Comparison of ENCODE assay signal across 17 mouse cellular contexts in genomic region chr13:29537906-29538305, GRCm38 (mm10).
DNase-seq lines count a peak whose midpoint lies in the region; ATAC-seq and TF ChIP-seq lines count a peak whose summit lies in the region.
"Had no signal": no experiment of that assay in that cellular context is flagged by ENCODE, and none has a peak within 500 bp of the region (broad histone marks: within the 10 kb centered on the region; RNA-seq: fewer than 3 reads in every experiment).

No protein-coding gene starts in this region.

- H3K79me2 ChIP-seq in liver, adult 2 months (ENCODE audit: control insufficient read depth, insufficient read depth, low read length), result no peaks in the 10 kb centered on the region

- no peak for ATAC-seq in liver, embryonic 11.5 days (replicated peaks; ENCODE audit: low FRiP score)
- ATAC-seq in hindbrain, postnatal 0 days, result 0 out of 2 replicates have a peak, but pooled peaks have one; percentile 27
- ATAC-seq: CD4-positive, CD25-positive, alpha-beta regulatory T cell, adult 4 months; intestine, postnatal 0 days had no signal

- H3K4me1 ChIP-seq in liver, adult 2 months (ENCODE audit: control insufficient read depth, insufficient read depth, low read length), result no peaks in the 10 kb centered on the region; the same call in 1 of the 2 replicates
- no peaks in the 10 kb centered on the region for H3K4me1 ChIP-seq in liver, embryonic 11.5 days (replicated peaks; ENCODE audit: control insufficient read depth, insufficient read depth, low read length)
- peaks cover 6% of the 10 kb centered on the region; the same call in 1 of the 2 replicates for H3K4me1 ChIP-seq in hindbrain, postnatal 0 days (ENCODE audit: insufficient read depth, low read length)
- H3K4me1 ChIP-seq in thymus, adult 2 months (replicated peaks; ENCODE audit: control insufficient read depth, insufficient read depth, low read length), result no peaks in the 10 kb centered on the region
- H3K4me1 ChIP-seq: liver, embryonic 13.5 days had no signal

- no peak for TF ChIP-seq POLR2A in liver, adult 2 months (IDR thresholded peaks at IDR 0.05; ENCODE audit: extremely low read depth, insufficient read depth, low read length)
- no peak for TF ChIP-seq POLR2A in brain, embryonic 14.5 days (IDR thresholded peaks at IDR 0.05; ENCODE audit: borderline replicate concordance, extremely low read depth, insufficient read depth, insufficient read length, poor library complexity, severe bottlenecking)
- TF ChIP-seq POLR2A in thymus, adult 2 months (IDR thresholded peaks at IDR 0.05; ENCODE audit: control insufficient read depth, extremely low read depth, insufficient read depth, low read length, poor library complexity), result no peak

- no peak overlapping the region for H3K4me3 ChIP-seq in liver, adult 2 months (ENCODE audit: insufficient read depth, low read depth, low read length)
- no peak overlapping the region for H3K4me3 ChIP-seq in liver, embryonic 11.5 days (ENCODE audit: low read depth, low read length)
- no peak overlapping the region for H3K4me3 ChIP-seq in hindbrain, postnatal 0 days (ENCODE audit: low read length)
- H3K4me3 ChIP-seq in thymus, adult 2 months (ENCODE audit: control insufficient read depth, insufficient read depth, low read length), result no peak overlapping the region
- H3K4me3 ChIP-seq: embryonic facial prominence, embryonic 13.5 days; liver, embryonic 13.5 days had no signal

- no peak for TF ChIP-seq CTCF in liver, adult 2 months (IDR thresholded peaks at IDR 0.05; ENCODE audit: low read depth, low read length)
- TF ChIP-seq CTCF in brain, embryonic 14.5 days (IDR thresholded peaks at IDR 0.05; ENCODE audit: borderline replicate concordance, extremely low read depth, insufficient read depth, insufficient read length), result no peak
- no peak for TF ChIP-seq CTCF in hindbrain, postnatal 0 days (IDR thresholded peaks at IDR 0.05; ENCODE audit: low read depth)
- TF ChIP-seq CTCF in thymus, adult 2 months (IDR thresholded peaks at IDR 0.05; ENCODE audit: borderline replicate concordance, control insufficient read depth, extremely low read depth, insufficient read depth, low read length, poor library complexity), result no peak

- no peaks in the 10 kb centered on the region for H3K9me3 ChIP-seq in liver, embryonic 11.5 days (ENCODE audit: control insufficient read depth, low read length)
- H3K9me3 ChIP-seq in hindbrain, postnatal 0 days (ENCODE audit: low read length), result no peaks in the 10 kb centered on the region
- H3K9me3 ChIP-seq: embryonic facial prominence, embryonic 13.5 days; liver, embryonic 13.5 days had no signal

- H3K36me3 ChIP-seq in liver, adult 2 months (ENCODE audit: control insufficient read depth, insufficient read depth, low read length), result no peaks in the 10 kb centered on the region
- H3K36me3 ChIP-seq in liver, embryonic 11.5 days (ENCODE audit: control insufficient read depth, insufficient read depth, low read length), result no peaks in the 10 kb centered on the region
- no peaks in the 10 kb centered on the region for H3K36me3 ChIP-seq in hindbrain, postnatal 0 days (ENCODE audit: insufficient read depth, low read length)
- H3K36me3 ChIP-seq in thymus, adult 2 months (ENCODE audit: control insufficient read depth, insufficient read depth, low read length), result no peaks in the 10 kb centered on the region
- H3K36me3 ChIP-seq: embryonic facial prominence, embryonic 13.5 days; liver, embryonic 13.5 days had no signal

- DNase-seq in liver, adult 2 months (ENCODE audit: extremely low read depth, low read depth, low spot score), result peak; percentile 22
- DNase-seq in liver, embryonic 11.5 days (ENCODE audit: low spot score), result no peak
- DNase-seq in brain, embryonic 14.5 days (ENCODE audit: low read depth), result peak; percentile 68
- DNase-seq in cerebellum, adult 8-10 months, result peak; percentile 25
- DNase-seq in hindbrain, postnatal 0 days (ENCODE audit: low spot score), result peak; percentile 75
- DNase-seq in adrenal gland, adult (ENCODE audit: inconsistent age in 2 of 2, low spot score in 1 of 2), result no peak
- no peak for DNase-seq in lung, postnatal 25 days (ENCODE audit: low spot score)
- no peak for DNase-seq in thymus, adult 2 months
- DNase-seq: gastrocnemius, postnatal 10 days; kidney, postnatal 25 days; liver, embryonic 13.5 days; lung, postnatal 14 days; right cerebral cortex, postnatal 25 days; thymus, postnatal 36 days had no signal

- 27% methylated on average over 1 of the region's 1 CpGs for WGBS in liver, adult 2 months
- whole genome bisulfite sequencing in liver, embryonic 11.5 days, result 71% methylated on average over 1 of the region's 1 CpGs
- 23% methylated on average over 1 of the region's 1 CpGs for WGBS in hindbrain, postnatal 0 days
- WGBS in thymus, adult 2 months, result 84% methylated on average over 1 of the region's 1 CpGs

- no peak overlapping the region for H3K9ac ChIP-seq in liver, adult 2 months (ENCODE audit: low read depth, low read length)
- no peak overlapping the region for H3K9ac ChIP-seq in liver, embryonic 11.5 days (ENCODE audit: low read depth, low read length)
- H3K9ac ChIP-seq in hindbrain, postnatal 0 days (replicated peaks; ENCODE audit: low read length), result no peak overlapping the region
- H3K9ac ChIP-seq: embryonic facial prominence, embryonic 13.5 days; liver, embryonic 13.5 days had no signal

- no peak overlapping the region for H3K4me2 ChIP-seq in liver, embryonic 11.5 days
- H3K4me2 ChIP-seq in hindbrain, postnatal 0 days (ENCODE audit: low read depth, low read length), result no peak overlapping the region
- H3K4me2 ChIP-seq: embryonic facial prominence, embryonic 13.5 days; liver, embryonic 13.5 days had no signal

- H3K27ac ChIP-seq in liver, adult 2 months (replicated peaks; ENCODE audit: insufficient read depth, low read depth, low read length), result no peak overlapping the region
- no peak overlapping the region for H3K27ac ChIP-seq in liver, embryonic 11.5 days (ENCODE audit: low read depth, low read length)
- no peak overlapping the region for H3K27ac ChIP-seq in hindbrain, postnatal 0 days
- no peak overlapping the region for H3K27ac ChIP-seq in thymus, adult 2 months (ENCODE audit: control insufficient read depth, insufficient read depth, low read length)
- H3K27ac ChIP-seq: embryonic facial prominence, embryonic 13.5 days; liver, embryonic 13.5 days had no signal

- no peaks in the 10 kb centered on the region for H3K27me3 ChIP-seq in liver, adult 2 months (ENCODE audit: control insufficient read depth, insufficient read depth, low read length)
- H3K27me3 ChIP-seq in liver, embryonic 11.5 days (replicated peaks; ENCODE audit: control insufficient read depth, insufficient read depth, low read length), result no peaks in the 10 kb centered on the region
- H3K27me3 ChIP-seq in hindbrain, postnatal 0 days (ENCODE audit: insufficient read depth, low read length), result no peaks in the 10 kb centered on the region
- H3K27me3 ChIP-seq in thymus, adult 2 months (ENCODE audit: control insufficient read depth, insufficient read depth, low read length), result no peaks in the 10 kb centered on the region
- H3K27me3 ChIP-seq: embryonic facial prominence, embryonic 13.5 days; liver, embryonic 13.5 days had no signal

Comparison
In these comparisons a context has a peak if more than half of its experiments do, and no peak if none do; other contexts are left out.
1. DNase-seq: peak in liver, adult 2 months (single experiment), brain, embryonic 14.5 days (single experiment), cerebellum, adult 8-10 months (single experiment) and hindbrain, postnatal 0 days (single experiment); none in liver, embryonic 11.5 days (single experiment), adrenal gland, adult (0 of 2), lung, postnatal 25 days (single experiment) and thymus, adult 2 months (single experiment).